Mouse (Mus musculus): ENCODE data around the gene Tspan14. TPM values are rescaled to one million over a fixed set of nuclear protein-coding genes. Genes with fewer than 3 reads are reported as not detected.

The Tspan14 gene
- total RNA-seq, 4 experiments from 2014 or later, result 37.0 to 49.9 (median 44.1) TPM

DNA sequence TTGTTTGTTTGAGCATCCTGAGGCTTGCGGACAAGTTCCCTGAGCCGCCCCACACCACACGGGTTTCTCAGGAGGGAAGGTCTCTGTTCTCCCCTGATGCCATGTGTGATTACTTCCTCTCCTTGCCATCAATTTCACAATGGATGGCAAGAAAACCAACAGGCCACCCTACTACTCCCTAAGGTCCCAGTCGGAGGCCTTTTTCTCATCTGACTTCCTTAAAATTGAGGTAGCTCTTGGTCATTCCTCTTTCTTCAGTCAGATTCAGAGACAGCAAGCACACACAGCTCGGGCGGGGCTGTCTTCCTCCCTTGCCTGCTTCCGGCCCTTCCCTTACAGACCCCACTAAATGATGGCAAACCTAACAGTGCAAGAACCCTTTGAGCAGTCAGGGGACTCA is 47.1 kb downstream of the Tspan14 start:
- DNase-seq (ENCODE audit: low spot score in 2 of 2), result no peak

- no peak for DNase-seq (ENCODE audit: low spot score in 2 of 2)
Measured at GRCm38 (mm10) chr14:40918477-40918876, 48.1 kb downstream of the Tspan14 start.

DNA sequence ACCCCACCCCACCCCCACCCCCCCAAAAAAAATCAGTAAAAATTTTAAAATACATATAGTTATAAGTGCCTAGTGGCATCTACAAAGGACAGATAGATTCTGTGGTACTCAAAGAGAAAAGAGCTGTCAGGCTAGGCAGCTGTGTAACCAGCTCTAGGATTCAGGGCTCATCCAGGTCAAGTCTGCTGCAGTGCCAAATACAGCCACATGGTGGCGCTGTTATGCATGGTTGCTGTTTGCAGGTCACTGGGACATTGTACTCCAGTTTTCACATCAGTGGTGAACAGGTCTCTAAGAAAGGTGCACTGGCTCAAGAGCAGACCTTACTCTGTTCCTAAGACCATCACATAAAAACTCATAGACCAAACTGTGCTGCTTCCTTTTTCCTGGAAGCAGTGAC is 49.0 kb downstream of the Tspan14 start:
- peak; percentile 74 to 98 for DNase-seq (ENCODE audit: low spot score in 2 of 2)

DNA sequence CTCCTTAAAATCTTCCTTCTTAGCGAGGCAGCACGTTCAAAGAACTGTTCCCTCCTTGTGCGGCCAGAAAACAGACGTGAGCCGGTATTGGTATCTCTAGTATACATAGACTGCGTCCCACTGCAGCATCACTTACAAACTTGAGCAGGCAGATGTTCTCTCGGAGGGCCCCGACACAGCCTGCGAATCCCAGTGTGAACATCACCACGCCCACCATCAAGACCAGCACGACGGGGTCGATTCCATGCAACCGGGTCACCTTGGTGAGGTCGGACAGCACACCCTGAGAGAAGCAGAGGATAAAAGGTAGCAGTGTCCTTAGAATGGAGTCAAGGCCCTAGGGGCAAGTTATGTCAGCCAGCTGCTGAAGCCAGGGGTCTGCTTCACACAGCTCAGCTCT is 49.9 kb downstream of the Tspan14 start:
- DNase-seq (ENCODE audit: low spot score in 2 of 2), result no peak

GRCm38 (mm10) chr14:40915838-40916237 is 50.8 kb downstream of the Tspan14 start:
- no peak for DNase-seq (ENCODE audit: low spot score in 2 of 2)

DNA sequence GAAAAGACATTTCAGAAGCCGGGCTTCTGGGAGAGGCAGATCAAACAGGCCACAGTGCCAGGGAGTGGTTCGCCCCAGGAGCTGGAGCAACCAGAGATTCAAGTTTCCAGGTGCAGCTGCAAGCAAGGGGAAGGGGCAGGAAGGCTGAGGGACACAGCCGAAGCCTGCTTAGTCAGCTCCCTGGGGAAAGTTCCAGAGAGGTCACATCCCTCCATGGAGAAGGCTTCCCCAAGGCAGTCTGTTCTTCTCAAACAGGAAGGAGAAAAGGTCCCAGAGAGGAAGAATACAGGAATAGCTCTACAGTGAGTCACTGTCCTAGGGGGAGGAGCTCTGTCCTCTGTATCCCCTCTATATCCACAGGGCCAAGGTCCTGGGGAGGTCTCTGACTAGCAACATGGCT is 51.9 kb downstream of the Tspan14 start:
- no peak for DNase-seq (ENCODE audit: low spot score in 2 of 2)

DNA sequence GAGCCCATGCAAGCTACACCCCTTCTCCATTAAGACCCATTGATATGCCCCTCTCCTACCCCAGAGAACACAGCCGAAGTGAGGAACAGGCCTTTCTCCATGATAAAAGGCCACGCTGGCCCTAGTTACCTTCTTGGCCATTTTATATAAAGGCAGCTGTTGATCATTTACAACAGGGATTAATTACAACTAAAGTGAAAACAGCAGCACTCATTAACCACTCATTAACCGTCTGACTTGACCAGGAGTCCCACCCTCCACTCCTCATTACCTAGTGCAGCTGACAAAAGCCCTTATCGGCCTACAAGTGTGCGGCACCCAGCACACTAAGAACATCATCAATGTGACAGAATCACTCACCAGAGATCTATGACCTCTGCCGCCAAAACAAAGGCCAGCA is 52.9 kb downstream of the Tspan14 start:
- DNase-seq (ENCODE audit: low spot score in 2 of 2), result no peak

DNA sequence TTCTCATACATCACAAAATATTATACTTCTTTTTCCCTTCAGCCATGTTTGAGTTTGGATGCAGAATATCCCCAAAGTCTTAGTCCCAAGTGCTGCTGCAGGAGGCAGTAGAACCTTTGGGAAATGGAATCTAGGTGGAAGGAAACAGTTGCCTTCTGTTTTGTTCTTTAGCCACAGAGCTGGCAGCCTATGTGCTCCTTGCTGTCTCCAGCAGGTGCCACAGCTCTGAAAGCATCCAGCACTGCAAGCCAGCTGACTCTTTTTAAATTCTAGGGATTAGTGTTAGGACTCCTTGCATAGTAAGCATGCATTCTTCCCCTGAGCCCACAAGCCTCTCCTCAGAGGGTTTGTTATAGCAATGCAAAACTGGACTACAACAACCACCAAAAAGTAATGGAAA is 55.1 kb downstream of the Tspan14 start:
- DNase-seq (ENCODE audit: low spot score in 2 of 2), result no peak

GRCm38 (mm10) chr14:40908763-40909162 is 57.8 kb downstream of the Tspan14 start:
- DNase-seq (ENCODE audit: low spot score in 2 of 2), result no peak

DNA sequence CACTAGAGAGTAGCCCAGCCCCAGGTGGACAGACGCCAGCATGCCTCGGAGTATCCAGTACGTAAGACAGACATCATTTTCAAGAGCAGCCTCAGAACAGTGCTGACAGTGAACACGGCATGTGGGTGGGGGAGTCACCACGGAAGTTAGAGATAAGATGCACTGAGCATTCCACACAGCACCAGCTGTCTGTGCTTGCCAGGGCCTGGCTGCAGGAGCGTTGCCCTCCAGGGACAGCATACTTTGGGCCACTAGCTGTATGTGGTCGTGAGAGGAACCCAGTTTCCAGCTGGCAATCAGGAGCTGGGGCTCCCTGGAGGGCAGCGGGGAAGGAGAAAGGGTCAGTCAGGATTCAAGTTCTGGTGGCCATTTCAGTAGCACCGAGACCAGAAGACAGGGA is 59.8 kb downstream of the Tspan14 start:
- no peak for DNase-seq (ENCODE audit: low spot score in 2 of 2)

- DNase-seq (ENCODE audit: low spot score in 2 of 2), result no peak
Measured at GRCm38 (mm10) chr14:40905813-40906212, 60.8 kb downstream of the Tspan14 start.

DNA sequence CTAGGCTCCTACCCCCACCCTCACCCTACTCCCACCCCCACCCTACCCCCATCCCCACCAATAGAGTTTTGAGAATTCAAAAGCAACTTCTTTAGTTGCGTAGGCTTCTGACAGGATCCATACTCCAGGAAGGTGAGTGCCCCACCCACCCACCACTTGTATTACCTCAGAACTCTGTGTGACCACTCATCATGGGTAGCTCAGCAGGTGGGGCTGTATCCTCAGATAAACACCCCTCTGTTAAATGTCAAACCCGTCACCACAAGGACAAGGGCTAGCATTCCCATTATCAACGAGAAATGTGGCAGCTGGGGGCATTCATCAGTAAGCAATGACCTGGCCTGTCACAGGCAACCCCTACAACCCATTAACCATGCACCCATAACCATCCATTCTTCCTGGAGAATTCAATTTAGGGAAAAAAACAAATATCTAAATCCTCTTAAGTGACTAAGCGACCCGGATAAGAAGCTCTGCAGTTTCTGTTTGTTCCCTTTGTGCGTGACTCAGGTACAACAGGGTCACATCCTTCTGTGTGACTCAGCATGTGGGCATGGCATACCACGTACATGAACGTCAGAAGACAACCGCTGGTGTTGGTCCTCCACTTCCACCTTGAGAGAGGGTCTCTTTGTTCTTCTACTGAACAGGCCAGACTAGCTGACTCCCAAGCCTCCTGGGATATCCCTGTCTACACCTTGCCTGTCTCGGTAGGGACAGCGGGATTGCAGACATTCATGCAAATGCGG is 64.1 kb downstream of the Tspan14 start:
- DNase-seq (ENCODE audit: low spot score in 2 of 2), result no peak

DNA sequence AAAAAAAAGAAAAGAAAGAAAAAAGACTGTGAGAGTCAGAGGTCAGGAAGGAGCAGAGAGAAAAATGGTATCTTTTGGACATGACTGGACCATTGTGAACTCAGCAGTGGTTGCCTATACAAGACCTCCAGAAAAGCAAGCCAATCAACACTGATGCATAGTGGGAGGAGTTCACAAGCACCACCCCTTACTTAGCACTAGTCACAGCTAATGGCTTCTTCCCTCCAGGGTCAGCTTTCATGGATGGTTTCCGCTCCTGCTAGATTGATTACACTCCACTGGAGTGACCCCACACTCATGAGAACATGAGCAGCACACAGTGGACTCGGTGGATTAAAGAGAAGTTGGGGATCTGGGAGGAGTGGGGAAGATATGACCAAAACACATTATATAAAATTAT is 66.3 kb downstream of the Tspan14 start:
- no peak for DNase-seq (ENCODE audit: low spot score in 2 of 2)

DNA sequence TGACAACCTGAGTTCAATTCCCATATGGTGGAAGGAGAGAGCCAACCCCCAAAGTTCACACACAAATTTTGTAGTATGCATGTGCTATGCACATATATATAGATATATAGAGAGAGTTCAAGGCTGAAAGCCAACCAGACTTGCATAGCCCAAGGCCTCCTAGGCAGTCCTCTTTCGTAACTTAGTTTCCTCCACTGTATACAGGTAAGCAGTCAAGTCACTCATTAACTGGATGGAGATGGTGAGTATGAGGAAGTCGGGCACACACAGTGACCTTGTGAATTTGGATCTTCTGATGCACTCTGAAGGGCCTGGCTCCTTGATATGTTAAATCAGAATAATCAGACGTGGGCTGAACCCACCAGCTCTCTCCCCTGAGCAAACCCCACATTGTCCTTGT is 68.7 kb downstream of the Tspan14 start:
- no peak for DNase-seq (ENCODE audit: low spot score in 2 of 2)

DNA sequence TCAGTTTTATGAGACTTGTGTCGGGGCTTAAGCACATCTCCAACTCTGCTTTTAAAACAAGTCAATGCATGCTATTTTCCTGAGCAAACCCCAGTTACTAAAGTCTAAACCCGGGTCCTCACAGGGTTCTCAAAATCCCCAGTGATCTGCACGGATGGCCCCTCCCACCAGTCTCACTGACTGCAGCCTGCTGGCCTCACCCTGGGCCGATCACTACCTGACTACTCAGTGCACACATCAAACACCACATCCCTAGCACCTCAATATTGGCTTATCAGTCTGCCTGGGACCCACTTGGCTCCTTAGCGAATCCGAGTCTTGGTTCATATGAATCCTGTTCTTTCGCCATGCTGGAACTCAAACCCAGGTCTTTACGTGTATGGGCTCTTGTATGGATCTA is 70.9 kb downstream of the Tspan14 start:
- no peak for DNase-seq (ENCODE audit: low spot score in 2 of 2)

- peak; percentile 68 to 75 for DNase-seq (ENCODE audit: low spot score in 2 of 2)
Measured at GRCm38 (mm10) chr14:40894576-40895247, 71.9 kb downstream of the Tspan14 start.

DNA sequence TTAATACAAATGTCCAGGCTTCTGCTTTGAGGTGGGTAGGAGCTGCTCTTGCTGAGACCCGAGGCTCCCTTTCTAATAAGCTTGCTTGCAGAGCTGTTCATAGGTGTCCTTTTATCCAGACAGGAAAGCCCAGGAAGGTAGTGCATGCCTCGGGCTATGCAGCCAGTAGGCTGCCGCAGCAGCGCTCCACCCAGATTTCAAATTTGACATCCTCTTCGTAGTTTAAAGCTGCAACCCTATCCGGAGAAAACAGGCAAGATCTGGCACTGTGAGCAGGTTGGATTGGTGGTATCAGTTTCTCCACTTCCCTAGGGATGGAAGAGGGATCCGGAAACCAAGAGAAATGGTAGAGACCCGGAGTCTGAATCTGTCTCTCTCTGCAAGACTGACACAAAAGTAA is 72.7 kb downstream of the Tspan14 start:
- no peak for DNase-seq (ENCODE audit: low spot score in 2 of 2)

DNA sequence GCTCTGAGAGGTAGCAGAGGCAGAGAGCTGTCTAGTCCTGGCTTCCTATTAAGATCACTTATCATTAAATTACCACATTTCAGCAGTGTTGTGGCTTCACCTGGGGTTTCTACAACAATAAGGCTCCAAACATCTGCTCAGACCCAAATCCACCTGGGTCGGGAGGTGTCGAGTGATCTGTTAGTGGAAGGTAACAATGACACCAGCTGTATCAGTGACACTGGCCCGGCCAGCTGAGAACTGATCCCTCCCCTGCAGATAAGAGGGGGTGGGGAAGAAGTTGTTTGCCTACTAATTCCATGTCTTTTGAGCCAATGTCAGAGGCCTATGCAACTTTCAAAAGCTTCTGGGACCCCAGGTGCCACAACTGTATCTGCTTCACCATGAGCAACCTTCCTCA is 73.4 kb downstream of the Tspan14 start, which contains the start of gene Sh2d4b:
Gene Sh2d4b, minus strand, starts transcription at position 71 of the 400 bp plus-strand sequence.
- no peak for DNase-seq (ENCODE audit: low spot score in 2 of 2)

- no peak for DNase-seq (ENCODE audit: low spot score in 2 of 2)
Measured at GRCm38 (mm10) chr14:40892326-40892825, 74.2 kb downstream of the Tspan14 start.

DNA sequence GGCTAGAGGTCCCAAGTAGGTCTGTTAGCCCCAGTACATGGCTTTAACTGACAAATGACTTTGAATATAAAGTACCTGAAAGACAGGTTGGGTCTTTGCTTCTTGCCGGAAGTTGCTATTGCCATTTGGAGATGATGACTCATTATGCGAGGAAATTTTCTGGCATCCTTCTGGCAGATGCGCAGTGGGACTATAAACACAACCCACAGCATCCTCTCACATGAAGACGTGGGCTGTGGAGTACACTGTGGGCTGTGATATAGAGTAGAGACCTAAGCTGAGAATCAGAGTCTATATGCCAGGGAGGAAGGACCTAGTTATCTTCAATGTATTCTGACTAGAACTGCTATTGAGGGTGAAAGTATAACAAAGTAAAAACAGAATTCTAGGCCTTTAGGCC is 75.1 kb downstream of the Tspan14 start:
- no peak for DNase-seq (ENCODE audit: low spot score in 2 of 2)

GRCm38 (mm10) chr14:40889704-40890103 is 76.9 kb downstream of the Tspan14 start:
- DNase-seq (ENCODE audit: low spot score in 2 of 2), result no peak

DNA sequence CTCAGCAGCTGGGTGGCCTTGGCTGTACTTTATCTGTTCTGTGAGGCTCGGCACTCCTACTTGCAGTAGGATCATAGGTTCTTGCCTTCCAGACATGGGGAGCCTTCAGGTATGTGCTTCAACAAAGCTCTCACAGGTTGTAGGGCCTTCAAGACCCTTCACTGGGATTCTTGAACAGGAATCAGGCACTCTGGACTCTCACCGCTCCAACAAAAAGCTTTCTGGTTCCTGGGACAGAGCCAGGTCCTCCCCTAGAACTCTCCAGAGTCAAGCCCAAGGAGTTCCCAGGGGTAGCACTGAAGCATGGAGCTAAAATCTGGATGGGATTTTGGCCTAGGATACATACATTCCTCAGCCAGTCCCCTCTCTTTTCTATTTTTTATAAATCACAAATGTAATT is 77.4 kb downstream of the Tspan14 start:
- no peak for DNase-seq (ENCODE audit: low spot score in 2 of 2)

Measured in left cerebral cortex, adult 8-10 months (tissue).